Mouse (Mus musculus) midbrain, postnatal 0 days (tissue): Measurements from ENCODE around the gene Hoxc4. TPM values are rescaled to one million over a fixed set of nuclear protein-coding genes. Genes with fewer than 3 reads are reported as not detected.

Experiments used
- ATAC-seq: fragments of 200-750 bp; cut with Nextera tagmentation; 2 replicates; pipeline ENCODE4 v1.8.0; 2017; ENCODE audit warnings: moderate number of reproducible peaks, mild to moderate bottlenecking, moderate TSS enrichment, moderate library complexity; ENCODE audit not compliant: low FRiP score
- DNase-seq: peaks from one replicate; pipeline ENCODE4 v3.0.0-alpha.2; 2015; ENCODE audit warnings: low spot score
- H3K27ac ChIP-seq: fragments of 300-500 bp; sonication (generic); 2 replicates; pipeline ENCODE4 v1.5.1; 2014; ENCODE audit warnings: low read depth, mild to moderate bottlenecking, low read length, mixed read lengths
- H3K27me3 ChIP-seq: fragments of 300-500 bp; sonication (generic); 2 replicates; pipeline ENCODE4 v1.6.1; 2014; ENCODE audit warnings: low read length, control low read depth, mixed read lengths; ENCODE audit not compliant: insufficient read depth
- H3K36me3 ChIP-seq: fragments of 300-500 bp; sonication (generic); 2 replicates; pipeline ENCODE4 v1.6.1; 2014; ENCODE audit warnings: low read length, control low read depth, mixed read lengths; ENCODE audit not compliant: insufficient read depth
- H3K4me1 ChIP-seq: fragments of 300-500 bp; sonication (generic); 2 replicates; pipeline ENCODE4 v1.6.1; 2014; ENCODE audit warnings: mild to moderate bottlenecking, control low read depth, antibody characterized with exemption, low read length, mixed read lengths; ENCODE audit not compliant: insufficient read depth
- H3K4me2 ChIP-seq: fragments of 300-500 bp; sonication (generic); 2 replicates; pipeline ENCODE4 v1.6.1; 2014; ENCODE audit warnings: low read depth, mild to moderate bottlenecking, low read length, mixed read lengths; ENCODE audit not compliant: poor library complexity, severe bottlenecking
- H3K4me3 ChIP-seq: fragments of 300-500 bp; sonication (generic); 2 replicates; pipeline ENCODE4 v1.5.1; 2014; ENCODE audit warnings: low read depth, mild to moderate bottlenecking, low read length, moderate library complexity
- H3K9ac ChIP-seq: fragments of 300-500 bp; sonication (generic); replicated peaks from 2 replicates; pipeline ENCODE4 v1.6.1; 2014; ENCODE audit warnings: mild to moderate bottlenecking, low read length, moderate library complexity, mixed read lengths; ENCODE audit not compliant: poor library complexity, severe bottlenecking
- H3K9me3 ChIP-seq: fragments of 300-500 bp; sonication (generic); 2 replicates; pipeline ENCODE4 v1.6.1; 2016; ENCODE audit warnings: low read length, control low read depth
- CTCF ChIP-seq: IDR thresholded peaks from 2 replicates; pipeline ENCODE4 v1.5.1; 2016; ENCODE audit warnings: antibody characterized with exemption, mild to moderate bottlenecking
- WGBS: fragments of 180-500 bp; shearing (Covaris S2); extraction: QIAGEN DNeasy Blood & Tissue Kit; methylation state at CpG from one replicate; pipeline ENCODE4 v1.1.7; 2014; 5-methylcytosine and 5-hydroxymethylcytosine counted together
- polyA plus RNA-seq: library from polyadenylated mRNA; unstranded; fragments of >200 nt; fragmentation: Nextera tagmentation; extraction: Ambion mirVana; gene quantifications from 2 replicates; pipeline ENCODE4 v1.2.1, GENCODE M21; 2015
- total RNA-seq: library from RNA; depleted of rRNA; stranded (reverse); fragments of >200 nt; gene quantifications from 2 replicates; pipeline ENCODE4 v1.2.3, GENCODE M21; 2014

Hoxc4 gene
- total and polyA plus RNA-seq, 2 experiments from 2014 or later: 2.2 TPM; not detected in 1

GRCm38 (mm10) chr15:103032167-103032566, 13.4 kb downstream of the Hoxc4 start:
- TF ChIP-seq CTCF: no peak
- ATAC-seq (no peak), DNase-seq (no peak)
- Histone ChIP-seq H3K9me3 (no peaks in the 10 kb centered on the region), H3K27ac (no peak overlapping the region), H3K27me3 (peaks cover 92% of the 10 kb centered on the region), H3K4me2 (no peak overlapping the region), H3K4me1 (no peaks in the 10 kb centered on the region), H3K9ac (no peak overlapping the region), H3K36me3 (no peaks in the 10 kb centered on the region), H3K4me3 (no peak overlapping the region)
- no CpG with 5 or more reads among the region's 3 CpGs for WGBS

GRCm38 (mm10) chr15:103032646-103033575, 14.2 kb downstream of the Hoxc4 start:
- Histone ChIP-seq H3K27ac (no peak overlapping the region), H3K4me2 (no peak overlapping the region), H3K9ac (no peak overlapping the region), H3K27me3 (peaks cover 92% of the 10 kb centered on the region), H3K4me3 (no peak overlapping the region), H3K36me3 (no peaks in the 10 kb centered on the region), H3K9me3 (no peaks in the 10 kb centered on the region), H3K4me1 (no peaks in the 10 kb centered on the region)
- TF ChIP-seq CTCF: no peak
- DNase-seq (no peak), ATAC-seq (no peak)
- WGBS: 2% methylated on average over 26 of the region's 26 CpGs

DNA sequence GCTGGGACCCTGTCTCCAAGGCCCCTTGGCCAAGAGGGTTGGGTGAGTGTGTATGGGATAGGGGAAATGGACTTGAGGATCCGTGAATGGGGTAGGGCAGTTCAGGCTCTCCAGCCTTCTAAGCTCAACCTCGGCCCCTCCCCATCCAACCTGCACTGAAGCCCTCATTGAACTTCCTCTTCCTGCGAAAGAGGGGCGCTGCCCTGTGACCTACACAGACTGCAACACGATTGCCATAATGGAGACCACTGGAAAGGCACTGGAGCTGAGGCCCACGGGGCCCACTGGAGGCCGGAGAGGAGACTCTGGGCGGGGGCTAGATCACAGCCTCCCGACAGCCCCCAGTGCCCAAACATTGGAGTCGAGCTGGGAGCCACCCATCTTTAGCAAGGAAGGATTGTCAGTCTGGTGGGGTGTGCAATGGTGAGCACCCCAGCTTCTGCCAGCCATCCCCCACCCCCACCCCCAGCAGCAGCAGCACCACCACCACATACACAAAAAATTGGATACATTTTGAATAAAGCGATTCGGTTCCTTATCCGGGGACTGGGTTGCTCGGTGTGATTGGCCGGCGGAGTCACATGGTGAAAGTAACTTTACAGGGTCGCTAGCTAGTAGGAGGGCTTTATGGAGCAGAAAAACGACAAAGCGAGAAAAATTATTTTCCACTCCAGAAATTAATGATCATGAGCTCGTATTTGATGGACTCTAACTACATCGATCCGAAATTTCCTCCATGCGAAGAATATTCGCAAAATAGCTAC, 15.5 kb downstream of the Hoxc4 start:
- DNase-seq (peak; percentile 57), ATAC-seq (no peak)
- H3K36me3 ChIP-seq: no peaks in the 10 kb centered on the region
- H3K27me3 ChIP-seq: peaks cover 92% of the 10 kb centered on the region
- 1% methylated on average over 24 of the region's 24 CpGs for WGBS
- no peaks in the 10 kb centered on the region for H3K4me1 ChIP-seq
- H3K4me2 ChIP-seq: no peak overlapping the region
- TF ChIP-seq CTCF: no peak
- H3K27ac ChIP-seq: no peak overlapping the region
- no peak overlapping the region for H3K9ac ChIP-seq
- H3K4me3 ChIP-seq: no peak overlapping the region
- no peaks in the 10 kb centered on the region for H3K9me3 ChIP-seq

GRCm38 (mm10) chr15:103034807-103035547, 16.2 kb downstream of the Hoxc4 start:
- under 1% methylated on average over 33 of the region's 34 CpGs for WGBS
- H3K27ac ChIP-seq: no peak overlapping the region
- no peak for ATAC-seq

DNA sequence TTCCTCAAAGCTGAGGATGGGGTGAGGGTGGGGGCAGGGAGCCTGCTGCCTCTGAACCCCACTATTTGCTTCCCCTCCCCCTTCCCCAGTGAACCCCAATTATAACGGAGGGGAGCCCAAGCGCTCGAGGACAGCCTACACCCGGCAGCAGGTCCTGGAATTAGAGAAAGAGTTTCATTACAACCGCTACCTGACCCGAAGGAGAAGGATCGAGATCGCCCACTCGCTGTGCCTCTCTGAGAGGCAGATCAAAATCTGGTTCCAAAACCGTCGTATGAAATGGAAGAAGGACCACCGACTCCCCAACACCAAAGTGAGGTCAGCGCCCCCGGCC, 16.8 kb downstream of the Hoxc4 start:
- no peak for ATAC-seq
- no peak for DNase-seq
- H3K4me1 ChIP-seq: no peaks in the 10 kb centered on the region
- H3K4me3 ChIP-seq: no peak overlapping the region
- no peaks in the 10 kb centered on the region for H3K36me3 ChIP-seq
- peaks cover 96% of the 10 kb centered on the region for H3K27me3 ChIP-seq
- WGBS: 1% methylated on average over 14 of the region's 14 CpGs
- H3K27ac ChIP-seq: no peak overlapping the region
- TF ChIP-seq CTCF: no peak
- no peak overlapping the region for H3K9ac ChIP-seq
- H3K9me3 ChIP-seq: no peaks in the 10 kb centered on the region
- H3K4me2 ChIP-seq: no peak overlapping the region; the same call in 1 of the 2 replicates

More at GRCm38 (mm10) chr15:103034807-103035547, 16.2 kb downstream of the Hoxc4 start:
- no peak overlapping the region; the same call in 1 of the 2 replicates for H3K4me2 ChIP-seq
- no peak overlapping the region for H3K9ac ChIP-seq
- no peaks in the 10 kb centered on the region for H3K4me1 ChIP-seq
- H3K4me3 ChIP-seq: no peak overlapping the region
- H3K27me3 ChIP-seq: peaks cover 95% of the 10 kb centered on the region
- no peak for TF ChIP-seq CTCF
- H3K36me3 ChIP-seq: no peaks in the 10 kb centered on the region
- DNase-seq: no peak
- H3K9me3 ChIP-seq: no peaks in the 10 kb centered on the region
